Mouse (Mus musculus) mouse trophoblast stem cell (cell line): ENCODE measurements around the gene Tmem178b.

Experiments used
- in situ Hi-C, 2 experiments: fragments of 300-500 bp; cut with MseI, MboI; formaldehyde crosslinking; loops; 2 replicates in 1 of 2; 3 replicates in 1 of 2; pipeline ENCODE4 v1.15.1; 2025

The Tmem178b gene

GRCm38 (mm10) chr6:40161381-40161780 lies 288.3 kb downstream of the Tmem178b start:
- in situ Hi-C loops: no loop called here

GRCm38 (mm10) chr6:40173559-40173958 lies 300.5 kb downstream of the Tmem178b start:
- in situ Hi-C loops: no loop called here

DNA sequence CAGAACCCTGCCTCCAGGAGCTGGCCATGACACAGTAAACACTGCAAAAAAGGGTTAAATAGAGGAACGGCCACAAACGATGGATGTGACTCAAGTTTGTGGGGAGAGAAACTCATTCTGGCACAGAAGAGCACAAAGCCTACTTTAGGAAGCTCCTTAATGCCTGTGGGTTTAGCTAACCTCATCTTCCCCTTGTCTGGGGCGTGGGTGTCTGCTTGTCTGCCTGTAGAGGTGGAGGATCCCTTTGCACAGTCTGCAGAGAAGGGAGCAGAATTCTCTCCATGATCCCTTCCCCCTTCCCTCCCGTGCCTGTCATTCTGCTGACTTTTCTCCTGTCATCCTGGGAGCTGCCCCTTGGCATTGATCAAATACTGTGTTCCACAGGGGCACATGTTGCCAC lies 304.8 kb downstream of the Tmem178b start:
- in situ Hi-C loops: no loop called here

DNA sequence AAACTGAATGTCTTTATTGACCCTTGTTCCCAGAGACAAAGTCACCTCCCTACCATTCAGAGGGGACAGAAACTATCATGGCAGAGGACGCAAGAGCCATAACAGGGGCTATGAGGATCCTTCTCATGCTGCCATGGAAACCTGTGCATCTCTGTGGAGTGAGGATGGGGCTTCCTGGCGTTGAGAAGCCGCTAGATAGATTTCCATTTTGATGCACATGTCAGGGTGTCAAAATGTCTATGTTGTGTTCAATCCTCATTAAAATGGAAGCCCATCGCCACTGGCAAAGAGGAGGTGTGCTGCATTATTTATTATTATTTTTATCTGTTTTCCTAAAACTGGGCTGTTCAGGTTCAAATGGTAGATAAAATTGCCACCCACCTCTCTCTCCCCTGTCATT lies 307.5 kb downstream of the Tmem178b start:
- in situ Hi-C loops: no loop called here

DNA sequence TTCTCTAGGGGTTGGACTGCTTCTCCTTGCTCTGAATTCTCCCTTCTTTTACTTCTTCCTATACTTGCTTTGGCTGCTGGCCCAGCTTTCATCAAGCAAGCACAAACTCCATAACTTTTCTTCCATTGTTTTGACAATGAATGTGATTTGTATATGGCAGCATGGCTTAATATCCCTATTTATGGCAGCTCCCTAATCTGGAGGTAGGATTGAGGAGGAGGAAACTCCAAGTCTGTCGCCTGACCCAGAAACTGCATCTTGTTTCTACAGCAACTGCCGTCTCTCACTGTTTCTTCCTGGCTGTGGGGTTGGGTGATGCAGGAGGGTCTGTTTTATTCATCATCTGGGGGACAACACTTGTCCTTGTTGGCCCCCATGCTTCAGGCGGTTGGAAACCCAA lies 327.6 kb downstream of the Tmem178b start:
- in situ Hi-C loops: no loop called here

GRCm38 (mm10) chr6:40202602-40203001 lies 329.5 kb downstream of the Tmem178b start:
- in situ Hi-C loops: no loop called here

GRCm38 (mm10) chr6:40205380-40205779 lies 332.3 kb downstream of the Tmem178b start:
- in situ Hi-C loops: no loop called here

DNA sequence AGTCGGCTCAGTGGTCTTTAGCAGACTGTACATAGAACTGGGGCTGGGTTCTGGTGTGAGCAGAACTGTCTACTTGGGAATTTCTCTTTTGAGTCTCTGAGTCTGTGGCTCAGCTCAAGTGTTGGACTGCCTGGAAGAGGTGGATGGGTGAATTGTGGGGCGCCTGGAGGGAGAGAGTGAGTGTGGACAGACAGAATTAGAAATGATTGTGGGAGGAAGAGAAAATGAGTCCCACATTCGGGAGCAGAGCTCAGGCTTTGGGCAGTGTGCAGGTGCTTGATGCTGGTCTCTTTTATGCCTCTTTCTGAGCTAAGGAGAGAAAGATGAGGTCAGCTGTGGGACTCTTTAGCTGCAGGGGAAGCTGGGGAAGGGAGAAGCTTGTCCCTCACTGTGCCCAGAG lies 334.9 kb downstream of the Tmem178b start:
- in situ Hi-C loops: no loop called here

GRCm38 (mm10) chr6:40209172-40209571 lies 336.1 kb downstream of the Tmem178b start:
- in situ Hi-C loops: no loop called here

DNA sequence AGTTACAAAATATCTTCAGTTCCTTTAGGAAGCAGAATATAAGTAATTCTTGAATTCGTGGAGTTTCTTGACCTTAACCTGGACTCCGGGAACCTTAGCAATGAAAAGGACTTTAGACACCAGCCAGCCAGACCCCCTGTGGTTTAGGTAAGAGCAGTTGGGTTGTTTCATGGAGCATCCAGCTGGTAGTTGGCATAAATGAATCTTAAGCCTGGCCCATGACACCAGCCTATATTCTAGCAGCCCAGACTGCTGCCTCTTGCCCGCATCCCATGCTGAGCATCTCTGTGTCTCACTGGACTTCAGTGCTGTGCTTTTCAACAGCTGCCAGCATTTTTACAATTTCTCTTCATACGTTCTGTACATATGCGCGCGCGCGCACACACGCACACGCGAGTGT lies 344.1 kb downstream of the Tmem178b start:
- in situ Hi-C loops: no loop called here

- in situ Hi-C loops: no loop called here
Measured at GRCm38 (mm10) chr6:40217651-40218050, 344.6 kb downstream of the Tmem178b start.

DNA sequence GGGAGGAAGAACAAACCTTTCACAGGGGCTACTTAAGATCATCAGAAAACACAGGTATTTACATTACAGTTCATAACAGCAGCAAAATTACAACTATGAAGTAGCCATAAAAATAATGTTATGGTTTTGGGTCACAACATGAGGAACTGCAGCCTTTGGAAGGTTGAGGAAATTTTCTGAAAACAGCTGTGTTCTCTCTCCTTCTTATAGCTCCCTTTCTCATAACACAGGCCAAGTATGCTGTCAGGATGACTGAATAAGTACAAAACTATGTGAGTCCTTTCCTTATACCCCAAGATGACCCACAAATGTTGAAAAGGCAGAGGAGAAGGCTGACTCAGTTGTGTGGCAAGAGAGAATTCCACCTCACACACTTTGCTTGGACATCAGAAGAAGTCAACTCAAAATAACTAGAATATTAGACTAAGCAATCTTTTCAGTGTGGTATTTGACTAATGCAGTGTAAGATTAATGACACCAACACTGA lies 347.6 kb downstream of the Tmem178b start:
- in situ Hi-C loops: no loop called here

GRCm38 (mm10) chr6:40225585-40226280 lies 352.7 kb downstream of the Tmem178b start:
- in situ Hi-C loops: no loop called here

DNA sequence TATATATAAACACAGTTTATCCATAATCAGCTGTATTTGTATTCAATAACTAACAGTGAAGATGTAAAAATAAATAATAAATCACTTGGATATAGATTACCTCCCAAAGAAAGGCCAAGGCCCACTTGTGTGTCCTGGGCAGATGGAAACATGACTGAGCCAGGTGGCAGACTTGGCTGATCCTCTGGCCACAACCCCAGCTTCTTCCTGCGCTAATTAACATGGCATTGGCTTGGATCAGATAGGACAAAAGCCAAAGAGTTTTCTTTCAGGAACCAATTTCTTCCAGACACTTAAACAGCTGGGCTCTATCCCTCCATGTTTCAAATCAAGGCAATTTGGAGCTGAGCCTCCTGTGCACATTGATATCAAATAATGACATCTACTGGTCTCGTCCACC lies 355.9 kb downstream of the Tmem178b start:
- in situ Hi-C loops: no loop called here

- in situ Hi-C loops: no loop called here
Measured at GRCm38 (mm10) chr6:40229985-40230384, 356.9 kb downstream of the Tmem178b start.

DNA sequence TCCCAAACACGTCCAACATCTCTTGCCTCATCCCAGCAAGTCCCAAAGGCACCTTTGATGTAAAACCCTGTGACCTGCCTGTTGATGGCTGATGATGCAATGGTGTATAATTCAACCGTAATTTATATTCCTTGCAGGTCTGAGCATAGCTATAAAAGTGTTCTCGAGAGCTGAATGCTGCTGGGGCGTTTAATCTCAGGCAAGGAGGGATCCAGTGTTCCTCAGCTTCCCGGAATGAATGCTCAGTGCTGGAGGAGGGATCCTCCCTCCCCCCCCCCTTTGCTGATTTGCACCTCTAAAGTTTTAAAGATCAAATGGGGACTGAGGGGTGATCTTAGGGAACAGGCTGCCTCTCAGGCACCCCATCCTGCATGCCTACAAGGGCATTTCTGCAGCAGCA lies 361.0 kb downstream of the Tmem178b start:
- in situ Hi-C loops: no loop called here

DNA sequence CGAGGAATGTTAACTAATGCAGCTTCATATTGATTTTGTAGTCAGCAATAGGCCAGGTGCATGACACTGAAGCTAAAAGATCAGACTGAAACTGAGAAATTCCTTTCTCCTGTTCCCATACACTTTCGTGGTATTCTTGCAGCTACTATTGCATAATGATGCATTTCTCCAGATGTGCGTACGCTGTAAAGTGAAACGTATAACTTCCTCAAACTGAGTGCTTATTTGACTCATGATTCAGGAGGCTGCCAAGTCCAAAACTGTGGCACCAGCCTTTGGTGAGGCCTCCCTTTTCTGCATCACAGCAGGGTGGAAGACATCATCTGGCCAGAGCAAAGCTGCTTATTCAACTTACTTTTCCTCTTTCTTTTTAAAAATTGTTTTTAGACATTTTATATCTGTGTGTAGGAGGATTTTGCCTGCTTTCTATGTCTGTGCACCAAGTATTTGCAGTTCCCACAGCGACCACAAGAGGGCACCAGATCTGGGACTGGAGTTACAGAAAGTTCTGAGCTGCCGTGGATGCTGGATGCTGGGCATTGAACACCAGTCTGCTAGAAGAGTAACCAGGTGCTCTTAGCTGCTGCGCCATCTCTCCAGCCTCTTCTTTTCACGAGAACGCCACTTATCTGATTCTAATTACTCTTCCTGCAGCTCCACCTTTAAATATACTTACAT lies 362.9 kb downstream of the Tmem178b start:
- in situ Hi-C loops: no loop called here

- in situ Hi-C loops: no loop called here
Measured at GRCm38 (mm10) chr6:40236841-40237765, 364.0 kb downstream of the Tmem178b start.

GRCm38 (mm10) chr6:40238857-40239256 lies 365.8 kb downstream of the Tmem178b start:
- in situ Hi-C loops: no loop called here

DNA sequence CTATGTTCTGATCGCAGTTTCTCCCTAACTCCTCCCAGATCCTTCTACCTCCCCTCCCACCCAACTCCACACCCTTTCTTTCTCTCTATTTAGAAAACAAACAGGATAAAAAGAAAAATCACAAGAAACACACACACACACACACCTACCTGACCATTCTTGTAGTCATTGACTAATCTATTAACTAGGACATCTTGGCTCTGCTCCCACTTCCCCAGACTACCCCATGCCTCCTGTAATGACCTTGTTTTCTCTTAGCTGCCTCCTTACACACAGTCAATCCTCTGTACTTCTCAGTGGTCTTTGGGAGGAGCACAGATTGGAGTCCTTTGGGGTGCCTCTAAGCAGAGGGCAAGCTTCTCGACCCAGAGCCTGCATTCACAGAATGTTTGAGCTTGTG lies 367.6 kb downstream of the Tmem178b start:
- in situ Hi-C loops: no loop called here

- in situ Hi-C loops: no loop called here
Measured at GRCm38 (mm10) chr6:40247398-40247946, 374.4 kb downstream of the Tmem178b start.

GRCm38 (mm10) chr6:40249939-40250338 lies 376.9 kb downstream of the Tmem178b start:
- in situ Hi-C loops: no loop called here
